Mouse (Mus musculus) MEL (cell line): ENCODE measurements around the gene Nup160. TPM values are rescaled to one million over a fixed set of nuclear protein-coding genes. Genes with fewer than 3 reads are reported as not detected.

Experiments
- DNase-seq: peaks from one replicate; pipeline ENCODE4 v3.0.0; 2011; ENCODE audit warnings: low read depth, low spot score
- H3K27ac ChIP-seq: 2 replicates; pipeline ENCODE4 v1.5.1; 2012; ENCODE audit warnings: low read depth, mild to moderate bottlenecking, control low read depth, low read length, moderate library complexity; ENCODE audit not compliant: control insufficient read depth
- H3K27me3 ChIP-seq, 2 experiments: fragments of 150-350 bp in 1 of 2; sonication (generic) in 1 of 2; 2 replicates each; pipeline ENCODE4 v1.6.1; 2012; ENCODE audit warnings: low read length in 2 of 2, mild to moderate bottlenecking in 2 of 2, improper control_type of control experiment in 1 of 2, moderate library complexity in 1 of 2; ENCODE audit not compliant: insufficient read depth in 2 of 2, control insufficient read depth in 1 of 2
- H3K36me3 ChIP-seq, 2 experiments: 2 replicates each; pipeline ENCODE4 v1.6.1; 2012 to 2014; ENCODE audit warnings: low read length in 2 of 2, improper control_type of control experiment in 1 of 2, inconsistent platforms in 1 of 2, mild to moderate bottlenecking in 1 of 2; ENCODE audit not compliant: insufficient read depth in 2 of 2, control insufficient read depth in 1 of 2
- H3K4me1 ChIP-seq, 2 experiments: fragments of 150-350 bp in 1 of 2; sonication (generic) in 1 of 2; 2 replicates each; pipeline ENCODE4 v1.6.1; 2012; ENCODE audit warnings: low read length in 2 of 2, improper control_type of control experiment in 1 of 2, mild to moderate bottlenecking in 1 of 2; ENCODE audit not compliant: insufficient read depth in 2 of 2, control insufficient read depth in 1 of 2
- H3K4me3 ChIP-seq, 2 experiments: fragments of 150-350 bp in 1 of 2; sonication (generic) in 1 of 2; 2 replicates each; pipeline ENCODE4 v1.5.1; 2012; ENCODE audit warnings: low read depth in 2 of 2, low read length in 2 of 2, mild to moderate bottlenecking in 2 of 2, moderate library complexity in 2 of 2, control low read depth in 1 of 2, improper control_type of control experiment in 1 of 2; ENCODE audit not compliant: control insufficient read depth in 1 of 2, insufficient read depth in 1 of 2
- H3K79me2 ChIP-seq: 2 replicates; pipeline ENCODE4 v1.6.1; 2012; ENCODE audit warnings: mild to moderate bottlenecking, low read length, moderate library complexity; ENCODE audit not compliant: control insufficient read depth, poor library complexity, insufficient read depth
- H3K9ac ChIP-seq: 2 replicates; pipeline ENCODE4 v1.6.1; 2012; ENCODE audit warnings: low read depth, mild to moderate bottlenecking, control low read depth, low read length, moderate library complexity; ENCODE audit not compliant: control insufficient read depth, poor library complexity, severe bottlenecking
- H3K9me3 ChIP-seq: fragments of 150-350 bp; sonication (generic); replicated peaks from 2 replicates; pipeline ENCODE4 v1.6.1; 2012; ENCODE audit warnings: mild to moderate bottlenecking, low read length, improper control_type of control experiment, moderate library complexity; ENCODE audit not compliant: insufficient read depth
- BHLHE40 ChIP-seq: IDR thresholded peaks from 2 replicates; pipeline ENCODE4 v1.6.1; 2012; ENCODE audit warnings: low read depth, mild to moderate bottlenecking, inconsistent platforms, low read length, improper control_type of control experiment, borderline replicate concordance
- CHD1 ChIP-seq: IDR thresholded peaks from 2 replicates; pipeline ENCODE4 v1.6.1; 2012; ENCODE audit warnings: low read depth, mild to moderate bottlenecking, inconsistent platforms, low read length, improper control_type of control experiment
- E2F4 ChIP-seq: IDR thresholded peaks from 2 replicates; pipeline ENCODE4 v1.6.1; 2011; ENCODE audit warnings: low read depth, low read length, improper control_type of control experiment, borderline replicate concordance
- ELF1 ChIP-seq: IDR thresholded peaks from 2 replicates; pipeline ENCODE4 v1.6.1; 2014; ENCODE audit warnings: low read depth, mild to moderate bottlenecking, inconsistent platforms, low read length, improper control_type of control experiment, moderate library complexity
- EP300 ChIP-seq, 2 experiments: IDR thresholded peaks; 2 replicates each; pipeline ENCODE4 v1.6.1; 2011; ENCODE audit warnings: improper control_type of control experiment in 2 of 2, low read length in 2 of 2, low read depth in 1 of 2, mild to moderate bottlenecking in 1 of 2
- JUND ChIP-seq: IDR thresholded peaks from 2 replicates; pipeline ENCODE4 v1.6.1; 2011; ENCODE audit warnings: low read depth, mild to moderate bottlenecking, improper control_type of control experiment, low read length
- KAT2A ChIP-seq: conservative IDR thresholded peaks from 2 replicates; pipeline ENCODE4 v1.6.1; 2012; ENCODE audit warnings: low read depth, low read length, improper control_type of control experiment, inconsistent platforms
- MAZ ChIP-seq: IDR thresholded peaks from 2 replicates; pipeline ENCODE4 v1.6.1; 2012; ENCODE audit warnings: low read depth, mild to moderate bottlenecking, inconsistent platforms, low read length, improper control_type of control experiment
- MEF2A ChIP-seq: IDR thresholded peaks from 2 replicates; pipeline ENCODE4 v1.6.1; 2014; ENCODE audit warnings: low read depth, mild to moderate bottlenecking, inconsistent platforms, low read length, improper control_type of control experiment; ENCODE audit not compliant: poor library complexity, insufficient replicate concordance, severe bottlenecking; ENCODE audit errors: extremely low read depth
- NELFE ChIP-seq: IDR thresholded peaks from 2 replicates; pipeline ENCODE4 v1.6.1; 2011; ENCODE audit warnings: low read depth, low read length, improper control_type of control experiment
- NRF1 ChIP-seq: IDR thresholded peaks from 2 replicates; pipeline ENCODE4 v1.6.1; 2014; ENCODE audit warnings: low read depth, mild to moderate bottlenecking, inconsistent platforms, low read length, improper control_type of control experiment, moderate library complexity; ENCODE audit not compliant: poor library complexity, insufficient read depth, severe bottlenecking
- POLR2A ChIP-seq, 2 experiments: IDR thresholded peaks; 2 replicates each; pipeline ENCODE4 v1.6.1; 2011 to 2012; ENCODE audit warnings: low read length in 2 of 2, mild to moderate bottlenecking in 2 of 2, control low read depth in 1 of 2, improper control_type of control experiment in 1 of 2, low read depth in 1 of 2, moderate library complexity in 1 of 2; ENCODE audit not compliant: control insufficient read depth in 1 of 2, insufficient read depth in 1 of 2, poor library complexity in 1 of 2
- POLR2AphosphoS2 ChIP-seq: IDR thresholded peaks from 2 replicates; pipeline ENCODE4 v1.6.1; 2011; ENCODE audit warnings: low read length, improper control_type of control experiment
- RCOR1 ChIP-seq: IDR thresholded peaks from 2 replicates; pipeline ENCODE4 v1.6.1; 2012; ENCODE audit warnings: low read depth, mild to moderate bottlenecking, inconsistent platforms, low read length, improper control_type of control experiment
- USF2 ChIP-seq, 2 experiments: IDR thresholded peaks; 2 replicates each; pipeline ENCODE4 v1.6.1; 2011 to 2012; ENCODE audit warnings: improper control_type of control experiment in 2 of 2, low read length in 2 of 2, borderline replicate concordance in 1 of 2, inconsistent platforms in 1 of 2, low read depth in 1 of 2, mild to moderate bottlenecking in 1 of 2; ENCODE audit not compliant: insufficient read depth in 1 of 2
- ZC3H11A ChIP-seq: IDR thresholded peaks from 2 replicates; pipeline ENCODE4 v1.6.1; 2012; ENCODE audit warnings: low read depth, mild to moderate bottlenecking, inconsistent platforms, low read length, improper control_type of control experiment
- polyA plus RNA-seq, 2 experiments: library from polyadenylated mRNA; stranded (reverse) in 1 of 2; unstranded in 1 of 2; fragments of >175 nt in 1 of 2; fragments of >200 nt in 1 of 2; gene quantifications; 2 replicates each; pipeline versions ENCODE4 v1.2.1 to v1.2.4; 2012; ENCODE audit warnings: low replicate concordance in 2 of 2, low read depth in 1 of 2; ENCODE audit not compliant: insufficient read length in 2 of 2, insufficient read depth in 1 of 2, missing spikeins in 1 of 2
- total RNA-seq: library from RNA; depleted of rRNA; stranded (reverse); fragments of 300-350 nt; gene quantifications from 2 replicates; pipeline ENCODE4 v1.2.3, GENCODE M21; 2012

Gene Nup160
- total and polyA plus RNA-seq, 3 experiments = 43.8 to 91.4 (median 63.8) TPM

- H3K9ac ChIP-seq = no peak overlapping the region
- no peak overlapping the region for H3K4me3 ChIP-seq
- H3K4me1 ChIP-seq = peaks cover 0 to 3% of the 10 kb centered on the region in 2 experiments; a peak in 1 of 4 replicates
- H3K9me3 ChIP-seq = no peaks in the 10 kb centered on the region
- no peaks in the 10 kb centered on the region for H3K27me3 ChIP-seq
- H3K36me3 ChIP-seq = peaks cover 10 to 31% of the 10 kb centered on the region in 2 experiments
- peak; percentile 30 for DNase-seq
- H3K79me2 ChIP-seq = no peaks in the 10 kb centered on the region
- no peak for TF ChIP-seq USF2 (IDR thresholded peaks at IDR 0.05; ENCODE audit: borderline replicate concordance in 1 of 2, insufficient read depth in 1 of 2, low read depth in 1 of 2, low read length in 2 of 2)
- no peak for TF ChIP-seq E2F4
- TF ChIP-seq JUND = no peak
- no peak for TF ChIP-seq ELF1
- no peak for TF ChIP-seq MEF2A
- TF ChIP-seq POLR2A (IDR thresholded peaks at IDR 0.05; ENCODE audit: control insufficient read depth in 1 of 2, insufficient read depth in 1 of 2, low read depth in 1 of 2, low read length in 2 of 2, poor library complexity in 1 of 2) = no peak
- TF ChIP-seq MAZ = no peak
- TF ChIP-seq KAT2A = no peak
- TF ChIP-seq BHLHE40 = no peak
- no peak for TF ChIP-seq RCOR1
- H3K27ac ChIP-seq = no peak overlapping the region
These were observed 104.3 kb downstream of the Nup160 start for GRCm38 (mm10) chr2:90781323-90781722.

GRCm38 (mm10) chr2:90781938-90782337 lies 104.9 kb downstream of the Nup160 start:
- Histone ChIP-seq H3K9ac (no peak overlapping the region), H3K36me3 (peaks cover 10 to 27% of the 10 kb centered on the region in 2 experiments), H3K4me1 (peaks cover 0 to 3% of the 10 kb centered on the region in 2 experiments; a peak in 1 of 4 replicates), H3K79me2 (no peaks in the 10 kb centered on the region), H3K4me3 (no peak overlapping the region), H3K27ac (no peak overlapping the region), H3K27me3 (no peaks in the 10 kb centered on the region), H3K9me3 (no peaks in the 10 kb centered on the region)
- TF ChIP-seq POLR2AphosphoS2 = peak; percentile 65; the same call in 1 of the 2 replicates
- TF ChIP-seq EP300 (IDR thresholded peaks at IDR 0.05; ENCODE audit: low read depth in 1 of 2, low read length in 2 of 2) = no peak
- DNase-seq = no peak

GRCm38 (mm10) chr2:90782458-90782857 lies 105.4 kb downstream of the Nup160 start, which contains the start of gene Agbl2:
Gene Agbl2 (plus strand): TSS chr2:90782727.
- Histone ChIP-seq H3K36me3 (peaks cover 6 to 23% of the 10 kb centered on the region in 2 experiments), H3K27ac (no peak within 1 kb of the TSS), H3K79me2 (no peaks in the 10 kb centered on the region), H3K9ac (no peak within 1 kb of the TSS), H3K27me3 (no peaks in the 10 kb centered on the region), H3K9me3 (no peaks in the 10 kb centered on the region), H3K4me3 (no peak within 1 kb of the TSS), H3K4me1 (peaks cover 0 to 2% of the 10 kb centered on the region in 2 experiments; a peak in 1 of 4 replicates)
- DNase-seq = no peak
- TF ChIP-seq CHD1 = no peak
- TF ChIP-seq NRF1 = no peak
- TF ChIP-seq ZC3H11A = no peak
- TF ChIP-seq POLR2AphosphoS2 = no peak
- TF ChIP-seq NELFE = no peak
